Mouse (Mus musculus) forebrain, embryonic 16.5 days (tissue): ENCODE data around the gene Fam216b. TPM values are rescaled to one million over a fixed set of nuclear protein-coding genes. Genes with fewer than 3 reads are reported as not detected.
A peak's percentile ranks its signal among the peaks of the same experiment; 100 is the strongest.

Experiments used
- ATAC-seq: fragments of 200-750 bp; cut with Nextera tagmentation; 2 replicates; pipeline ENCODE4 v1.8.0; 2017; ENCODE audit warnings: mild to moderate bottlenecking, moderate library complexity
- H3K27ac ChIP-seq: fragments of 300-500 bp; sonication (generic); 2 replicates; pipeline ENCODE4 v1.5.1; 2014; ENCODE audit warnings: low read length, control low read depth
- H3K27me3 ChIP-seq: fragments of 300-500 bp; sonication (generic); replicated peaks from 2 replicates; pipeline ENCODE4 v1.6.1; 2014; ENCODE audit warnings: low read length; ENCODE audit not compliant: control insufficient read depth, insufficient read depth
- H3K36me3 ChIP-seq: fragments of 300-500 bp; sonication (generic); 2 replicates; pipeline ENCODE4 v1.6.1; 2014; ENCODE audit not compliant: control insufficient read depth, insufficient read depth
- H3K4me1 ChIP-seq: fragments of 300-500 bp; sonication (generic); replicated peaks from 2 replicates; pipeline ENCODE4 v1.6.1; 2014; ENCODE audit warnings: low read length; ENCODE audit not compliant: control insufficient read depth, insufficient read depth
- H3K4me2 ChIP-seq: fragments of 300-500 bp; sonication (generic); 2 replicates; pipeline ENCODE4 v1.6.1; 2014; ENCODE audit warnings: mild to moderate bottlenecking, low read length, control low read depth
- H3K4me3 ChIP-seq: fragments of 300-500 bp; sonication (generic); replicated peaks from 2 replicates; pipeline ENCODE4 v1.5.1; 2014; ENCODE audit warnings: mild to moderate bottlenecking, low read length, control low read depth
- H3K9ac ChIP-seq: fragments of 300-500 bp; sonication (generic); replicated peaks from 2 replicates; pipeline ENCODE4 v1.6.1; 2014; ENCODE audit warnings: low read depth, low read length, control low read depth
- H3K9me3 ChIP-seq: fragments of 300-500 bp; sonication (generic); 2 replicates; pipeline ENCODE4 v1.6.1; 2016; ENCODE audit warnings: low read length; ENCODE audit not compliant: control insufficient read depth
- WGBS: fragments of 180-500 bp; shearing (Covaris S2); extraction: QIAGEN DNeasy Blood & Tissue Kit; methylation state at CpG from one replicate; pipeline ENCODE4 v1.1.7; 2014; 5-methylcytosine and 5-hydroxymethylcytosine counted together
- polyA plus RNA-seq: library from polyadenylated mRNA; unstranded; fragments of >200 nt; fragmentation: Nextera tagmentation; extraction: Ambion mirVana; gene quantifications from 2 replicates; pipeline ENCODE4 v1.2.1, GENCODE M21; 2015

Gene Fam216b
- polyA plus RNA-seq, result 0.30 and 0.53 TPM in 2 replicates

- no peak for ATAC-seq
- Histone ChIP-seq H3K9ac (no peak within 1 kb of the TSS), H3K4me1 (no peaks in the 10 kb centered on the region), H3K4me3 (no peak within 1 kb of the TSS), H3K36me3 (no peaks in the 10 kb centered on the region), H3K4me2 (no peak within 1 kb of the TSS), H3K9me3 (no peaks in the 10 kb centered on the region), H3K27me3 (no peaks in the 10 kb centered on the region), H3K27ac (no peak within 1 kb of the TSS)
- WGBS, result 85% methylated on average over 6 of the region's 6 CpGs
Measured at GRCm38 (mm10) chr14:78088907-78089306, at the start of gene Fam216b. Fam216b (minus strand) TSS chr14:78089007.

GRCm38 (mm10) chr14:78132368-78133052, 43.7 kb upstream of the Fam216b start:
- no peaks in the 10 kb centered on the region for H3K27me3 ChIP-seq
- ATAC-seq, result peak; percentile 95
- no peak overlapping the region for H3K4me3 ChIP-seq
- no peak overlapping the region for H3K4me2 ChIP-seq
- H3K27ac ChIP-seq, result peak overlapping the region; percentile 50
- H3K9me3 ChIP-seq, result 0 out of 2 replicates have a peak, but pooled peaks cover 3% of the 10 kb centered on the region
- 3% methylated on average over 5 of the region's 5 CpGs for WGBS
- H3K36me3 ChIP-seq, result no peaks in the 10 kb centered on the region
- peaks cover 10% of the 10 kb centered on the region for H3K4me1 ChIP-seq
- no peak overlapping the region for H3K9ac ChIP-seq

GRCm38 (mm10) chr14:78126670-78127069, 37.9 kb upstream of the Fam216b start:
- Histone ChIP-seq H3K4me1 (no peaks in the 10 kb centered on the region), H3K36me3 (no peaks in the 10 kb centered on the region), H3K27ac (no peak overlapping the region), H3K4me3 (no peak overlapping the region), H3K27me3 (no peaks in the 10 kb centered on the region), H3K9me3 (no peaks in the 10 kb centered on the region), H3K4me2 (no peak overlapping the region), H3K9ac (no peak overlapping the region)
- WGBS, result 74% methylated on average over 3 of the region's 3 CpGs
- ATAC-seq, result no peak

GRCm38 (mm10) chr14:78120286-78120685, 31.5 kb upstream of the Fam216b start:
- Histone ChIP-seq H3K36me3 (no peaks in the 10 kb centered on the region), H3K4me2 (no peak overlapping the region), H3K9ac (no peak overlapping the region), H3K4me3 (no peak overlapping the region), H3K9me3 (peaks cover 3% of the 10 kb centered on the region), H3K27ac (no peak overlapping the region), H3K4me1 (peaks cover 13% of the 10 kb centered on the region), H3K27me3 (no peaks in the 10 kb centered on the region)
- 12% methylated on average over 3 of the region's 3 CpGs for WGBS
- no peak for ATAC-seq

- ATAC-seq, result no peak
- Histone ChIP-seq H3K9ac (no peak overlapping the region), H3K4me1 (peaks cover 13% of the 10 kb centered on the region), H3K4me2 (no peak overlapping the region), H3K4me3 (no peak overlapping the region), H3K9me3 (peaks cover 5% of the 10 kb centered on the region), H3K27me3 (no peaks in the 10 kb centered on the region), H3K36me3 (no peaks in the 10 kb centered on the region), H3K27ac (no peak overlapping the region)
- 43% methylated on average over 10 of the region's 10 CpGs for WGBS
Measured at GRCm38 (mm10) chr14:78119449-78120200, 30.8 kb upstream of the Fam216b start.

GRCm38 (mm10) chr14:78117671-78118070, 28.9 kb upstream of the Fam216b start:
- peaks cover 13% of the 10 kb centered on the region for H3K4me1 ChIP-seq
- 38% methylated on average over 4 of the region's 4 CpGs for WGBS
- ATAC-seq, result peak; percentile 71
- no peak overlapping the region for H3K9ac ChIP-seq
- no peak overlapping the region for H3K4me3 ChIP-seq
- H3K36me3 ChIP-seq, result no peaks in the 10 kb centered on the region
- no peak overlapping the region for H3K4me2 ChIP-seq
- no peaks in the 10 kb centered on the region for H3K27me3 ChIP-seq
- H3K27ac ChIP-seq, result no peak overlapping the region
- H3K9me3 ChIP-seq, result peaks cover 5% of the 10 kb centered on the region

- H3K4me3 ChIP-seq, result no peak overlapping the region
- H3K27ac ChIP-seq, result no peak overlapping the region
- 24% methylated on average over 2 of the region's 2 CpGs for WGBS
- ATAC-seq, result peak; percentile 85
- no peak overlapping the region for H3K9ac ChIP-seq
- no peaks in the 10 kb centered on the region for H3K36me3 ChIP-seq
- H3K4me2 ChIP-seq, result no peak overlapping the region
- H3K27me3 ChIP-seq, result no peaks in the 10 kb centered on the region
- peaks cover 13% of the 10 kb centered on the region for H3K4me1 ChIP-seq
- peaks cover 5% of the 10 kb centered on the region for H3K9me3 ChIP-seq
Measured at GRCm38 (mm10) chr14:78117268-78117667, 28.5 kb upstream of the Fam216b start.

- Histone ChIP-seq H3K9me3 (peaks cover 5% of the 10 kb centered on the region), H3K27me3 (no peaks in the 10 kb centered on the region), H3K4me3 (no peak overlapping the region), H3K36me3 (no peaks in the 10 kb centered on the region), H3K27ac (no peak overlapping the region), H3K4me2 (no peak overlapping the region), H3K9ac (no peak overlapping the region), H3K4me1 (peaks cover 4% of the 10 kb centered on the region; the same call in 1 of the 2 replicates)
- WGBS, result 96% methylated on average over 3 of the region's 3 CpGs
- ATAC-seq, result no peak
Measured at GRCm38 (mm10) chr14:78112466-78112865, 23.7 kb upstream of the Fam216b start.

GRCm38 (mm10) chr14:78110871-78111270, 22.1 kb upstream of the Fam216b start:
- H3K4me1 ChIP-seq, result peaks cover 2% of the 10 kb centered on the region; the same call in 1 of the 2 replicates
- no peaks in the 10 kb centered on the region for H3K36me3 ChIP-seq
- ATAC-seq, result no peak
- 92% methylated on average over 3 of the region's 3 CpGs for WGBS
- no peak overlapping the region for H3K27ac ChIP-seq
- H3K4me3 ChIP-seq, result no peak overlapping the region
- H3K27me3 ChIP-seq, result no peaks in the 10 kb centered on the region
- no peak overlapping the region for H3K4me2 ChIP-seq
- H3K9me3 ChIP-seq, result peaks cover 5% of the 10 kb centered on the region
- H3K9ac ChIP-seq, result no peak overlapping the region
